Mouse (Mus musculus): Measurements from ENCODE around the gene Kynu.

DNA sequence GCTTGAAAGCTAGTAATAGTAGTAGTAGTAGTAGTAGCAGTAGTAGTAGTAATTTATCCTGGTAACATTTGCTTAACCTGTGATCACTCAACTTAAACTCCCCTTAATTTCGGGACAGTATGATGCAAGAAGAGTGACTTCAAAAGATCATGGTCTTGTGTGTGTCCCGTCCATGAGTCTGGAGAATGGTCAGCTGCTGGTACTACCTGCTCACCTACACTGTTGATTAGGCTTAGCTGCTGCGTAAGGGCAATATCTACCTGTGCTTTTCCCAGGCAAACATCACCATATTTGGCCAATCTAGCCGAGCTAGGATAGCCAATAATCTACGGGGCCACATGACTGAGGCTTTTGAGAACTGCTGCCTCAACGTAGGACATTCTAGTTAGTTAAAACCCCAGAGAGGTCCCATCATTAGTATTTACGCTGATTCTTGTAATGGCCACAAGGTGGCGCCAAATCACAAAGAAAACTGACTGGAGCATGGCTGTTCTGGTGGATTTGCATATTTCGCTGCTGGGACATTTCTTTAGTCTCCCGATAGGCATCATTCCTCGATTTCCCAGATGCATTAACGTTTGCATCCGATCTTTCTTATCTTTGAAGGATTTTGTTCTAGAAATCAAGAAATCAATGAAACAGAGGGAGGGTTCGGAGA, 167.4 kb downstream of the Kynu start:
- TF ChIP-seq POLR2A (IDR thresholded peaks at IDR 0.05; ENCODE audit: low read depth, low read length) = no peak
- TF ChIP-seq CTCF (conservative IDR thresholded peaks at IDR 0.05; ENCODE audit: insufficient read depth, insufficient read length, low read depth, low read length) = peak; percentile 64

All from kidney, adult 2 months (tissue).